8 mouse cellular contexts compared by ENCODE assay signal in genomic region chr13:56704596-56704995, GRCm38 (mm10). TPM values are rescaled to one million over a fixed set of nuclear protein-coding genes. Genes with fewer than 3 reads are reported as not detected.
DNase-seq lines count a peak whose midpoint lies in the region; ATAC-seq lines count a peak whose summit lies in the region.

No protein-coding gene starts in this region.

- peak overlapping the region; percentile 78 for H3K4me3 ChIP-seq in liver, embryonic 11.5 days (ENCODE audit: low read depth, low read length)
- peak overlapping the region; percentile 78 for H3K4me3 ChIP-seq in forebrain, embryonic 12.5 days (replicated peaks)
- peak overlapping the region; percentile 95 for H3K4me3 ChIP-seq in limb, embryonic 10.5 days
- peak overlapping the region; percentile 71 for H3K4me3 ChIP-seq in neural tube, embryonic 14.5 days (ENCODE audit: low read depth, low read length)

- H3K9ac ChIP-seq in liver, embryonic 11.5 days (ENCODE audit: low read depth, low read length): no peak overlapping the region
- H3K9ac ChIP-seq in forebrain, embryonic 12.5 days: peak overlapping the region; percentile 96
- 0 out of 2 replicates have a peak overlapping the region, but pooled peaks have one; percentile 12 for H3K9ac ChIP-seq in neural tube, embryonic 14.5 days (replicated peaks; ENCODE audit: low read depth, low read length)

- H3K4me2 ChIP-seq in liver, embryonic 11.5 days: peak overlapping the region; percentile 82
- H3K4me2 ChIP-seq in forebrain, embryonic 12.5 days: peak overlapping the region; percentile 78
- H3K4me2 ChIP-seq in neural tube, embryonic 14.5 days (ENCODE audit: low read depth, low read length): peak overlapping the region; percentile 65

- no peak for DNase-seq in liver, embryonic 11.5 days (ENCODE audit: low spot score)
- no peak for DNase-seq in liver
- DNase-seq in limb, embryonic 10.5 days (ENCODE audit: low spot score): no peak
- no peak for DNase-seq in adrenal gland, adult 8-10 months
- DNase-seq in urinary bladder, postnatal 36 days (ENCODE audit: low spot score in 2 of 2): no peak
- DNase-seq in kidney, postnatal 4 days: no peak

- WGBS in liver, embryonic 11.5 days: 66% methylated on average over 2 of the region's 2 CpGs
- 72% methylated on average over 2 of the region's 2 CpGs for WGBS in forebrain, embryonic 12.5 days
- WGBS in limb, embryonic 10.5 days: 74% methylated on average over 2 of the region's 2 CpGs
- WGBS in neural tube, embryonic 14.5 days: 71% methylated on average over 2 of the region's 2 CpGs

- no peak for ATAC-seq in liver, embryonic 11.5 days (replicated peaks; ENCODE audit: low FRiP score)
- ATAC-seq in forebrain, embryonic 12.5 days (ENCODE audit: low FRiP score): no peak
- no peak for ATAC-seq in neural tube, embryonic 14.5 days (ENCODE audit: low read depth)

- H3K27me3 ChIP-seq in liver, embryonic 11.5 days (replicated peaks; ENCODE audit: control insufficient read depth, insufficient read depth, low read length): no peaks in the 10 kb centered on the region
- no peaks in the 10 kb centered on the region for H3K27me3 ChIP-seq in forebrain, embryonic 12.5 days
- no peaks in the 10 kb centered on the region for H3K27me3 ChIP-seq in limb, embryonic 10.5 days (ENCODE audit: low read depth, poor library complexity, severe bottlenecking)
- no peaks in the 10 kb centered on the region for H3K27me3 ChIP-seq in neural tube, embryonic 14.5 days (ENCODE audit: control insufficient read depth, insufficient read depth, low read length)

- H3K27ac ChIP-seq in liver, embryonic 11.5 days (ENCODE audit: low read depth, low read length): no peak overlapping the region
- H3K27ac ChIP-seq in forebrain, embryonic 12.5 days: no peak overlapping the region
- peak overlapping the region; percentile 99 for H3K27ac ChIP-seq in limb, embryonic 10.5 days
- H3K27ac ChIP-seq in neural tube, embryonic 14.5 days (ENCODE audit: low read depth, low read length): peak overlapping the region; percentile 99; the same call in 1 of the 2 replicates

- no peaks in the 10 kb centered on the region for H3K9me3 ChIP-seq in liver, embryonic 11.5 days (ENCODE audit: control insufficient read depth, low read length)
- no peaks in the 10 kb centered on the region for H3K9me3 ChIP-seq in forebrain, embryonic 12.5 days
- H3K9me3 ChIP-seq in limb, embryonic 10.5 days (replicated peaks): no peaks in the 10 kb centered on the region
- H3K9me3 ChIP-seq in neural tube, embryonic 14.5 days (ENCODE audit: control insufficient read depth, low read length): no peaks in the 10 kb centered on the region

- no peaks in the 10 kb centered on the region for H3K36me3 ChIP-seq in liver, embryonic 11.5 days (ENCODE audit: control insufficient read depth, insufficient read depth, low read length)
- H3K36me3 ChIP-seq in forebrain, embryonic 12.5 days (replicated peaks): peaks cover 21% of the 10 kb centered on the region
- H3K36me3 ChIP-seq in limb, embryonic 10.5 days: peaks cover 40% of the 10 kb centered on the region
- no peaks in the 10 kb centered on the region for H3K36me3 ChIP-seq in neural tube, embryonic 14.5 days (ENCODE audit: control insufficient read depth, insufficient read depth, low read length)

- peaks cover 17% of the 10 kb centered on the region for H3K4me1 ChIP-seq in liver, embryonic 11.5 days (replicated peaks; ENCODE audit: control insufficient read depth, insufficient read depth, low read length)
- peaks cover 44% of the 10 kb centered on the region for H3K4me1 ChIP-seq in forebrain, embryonic 12.5 days
- H3K4me1 ChIP-seq in limb, embryonic 10.5 days: peaks cover 43% of the 10 kb centered on the region
- peaks cover 31% of the 10 kb centered on the region for H3K4me1 ChIP-seq in neural tube, embryonic 14.5 days (ENCODE audit: control insufficient read depth, insufficient read depth, low read length)

RNA-seq across cellular contexts. Expression of gene Smad5, which starts 1.8 kb away (rescaled TPM):
- 16.8 and 18.5 TPM in 2 replicates for polyA plus RNA-seq in liver, embryonic 11.5 days (2014; fragmentation: Nextera tagmentation; extraction: Ambion mirVana)
- 46.3 and 51.0 TPM in 2 replicates for polyA plus RNA-seq in forebrain, embryonic 12.5 days (2016; fragmentation: Nextera tagmentation; extraction: Ambion mirVana)
- polyA plus RNA-seq in limb, embryonic 10.5 days (2016; fragmentation: Nextera tagmentation; extraction: Ambion mirVana): 42.1 and 52.3 TPM in 2 replicates
- polyA plus RNA-seq in neural tube, embryonic 14.5 days (2014; fragmentation: Nextera tagmentation; extraction: Ambion mirVana): 33.2 and 37.7 TPM in 2 replicates
- 10 to 100 TPM; 49.7 to 68.6 (median 58.2) TPM for total RNA-seq in adrenal gland, adult 8-10 months (2022)

RNA-seq across cellular contexts. Expression of gene Gm45623, which starts 49.0 kb away (rescaled TPM):
- not detected in 2 replicates for polyA plus RNA-seq in liver, embryonic 11.5 days (2014; fragmentation: Nextera tagmentation; extraction: Ambion mirVana)
- polyA plus RNA-seq in forebrain, embryonic 12.5 days (2016; fragmentation: Nextera tagmentation; extraction: Ambion mirVana): 0.22 and 0.38 TPM in 2 replicates
- polyA plus RNA-seq in limb, embryonic 10.5 days (2016; fragmentation: Nextera tagmentation; extraction: Ambion mirVana): not detected in 2 replicates
- 2.0 TPM in 2 replicates for polyA plus RNA-seq in neural tube, embryonic 14.5 days (2014; fragmentation: Nextera tagmentation; extraction: Ambion mirVana)
- total RNA-seq in adrenal gland, adult 8-10 months (2022): not detected

Comparison
In these comparisons a context has a peak if more than half of its experiments do, and no peak if none do; other contexts are left out.
1. H3K27ac ChIP-seq: peak in limb, embryonic 10.5 days (single experiment) and neural tube, embryonic 14.5 days (single experiment); none in liver, embryonic 11.5 days (single experiment) and forebrain, embryonic 12.5 days (single experiment).
2. Peak in every context shown above with its lines, with median percentiles within 50 percentile points of each other: H3K4me2 ChIP-seq and H3K4me3 ChIP-seq.